Mouse (Mus musculus) kidney, adult 9 months (tissue): ENCODE data around the gene 9130213A22Rik.
A peak's percentile ranks its signal among the peaks of the same experiment; 100 is the strongest.

ENCODE experiments used
- DNase-seq: peaks from one replicate; pipeline ENCODE4 v3.0.0; 2022

The 9130213A22Rik gene

DNA sequence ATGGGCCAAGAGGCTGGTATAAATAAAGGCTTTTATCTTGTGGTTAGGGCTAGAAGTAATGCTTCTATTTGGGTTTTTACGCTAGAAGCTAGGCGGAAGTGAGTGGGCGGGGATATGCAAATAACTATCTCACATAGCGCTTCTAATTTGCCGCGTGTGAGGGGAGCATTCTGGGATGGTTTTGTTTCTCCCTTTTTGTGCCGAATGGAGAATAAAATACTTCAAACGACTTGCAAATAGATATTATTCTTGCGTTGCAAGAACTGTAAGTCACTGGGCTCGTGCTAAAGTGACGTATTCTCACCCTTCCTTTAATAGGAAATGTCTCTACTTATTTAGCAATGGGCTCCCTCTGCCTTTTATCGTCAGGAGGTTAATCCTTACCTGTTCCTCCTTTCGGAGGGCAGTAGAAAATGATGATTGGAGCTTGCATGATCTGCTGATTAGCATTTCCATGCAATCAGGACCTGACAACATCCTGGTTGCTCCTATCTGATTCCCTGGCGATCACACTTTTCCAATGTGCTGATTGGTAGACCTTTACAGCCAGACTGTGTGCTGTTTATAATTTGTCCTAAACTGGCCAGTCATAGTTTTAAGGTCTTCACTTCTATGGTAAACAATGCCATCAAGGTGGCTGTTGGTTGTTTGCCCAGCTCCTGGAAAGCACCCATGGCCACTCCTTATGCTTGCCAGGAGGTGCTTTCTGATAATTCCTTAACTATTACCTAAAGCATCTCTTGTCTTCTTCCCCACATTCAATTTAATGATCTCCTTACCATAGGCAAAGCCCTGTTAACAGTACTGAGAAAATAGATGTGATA is 49.1 kb downstream of the 9130213A22Rik start:
- DNase-seq: peak; percentile 96

DNA sequence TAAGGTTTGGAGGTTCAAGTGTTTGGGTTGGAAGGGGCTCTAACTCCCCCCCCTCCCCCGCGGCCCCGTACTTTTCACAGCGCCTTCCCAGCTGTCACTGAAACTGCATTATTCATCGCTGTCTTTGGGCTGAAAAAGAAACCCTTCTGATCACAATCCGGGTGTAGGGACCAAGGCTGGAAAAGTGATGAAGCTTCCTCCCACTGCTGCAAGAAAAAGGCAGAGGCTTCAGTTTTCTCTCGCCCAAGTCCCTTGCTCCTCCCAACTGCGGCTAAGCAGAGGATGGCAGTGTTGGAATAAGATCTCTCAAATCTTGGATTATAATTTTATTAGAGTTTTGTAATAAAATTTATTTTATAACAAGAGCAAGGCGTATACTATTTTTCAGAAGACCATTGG is 49.7 kb downstream of the 9130213A22Rik start:
- no peak for DNase-seq

DNA sequence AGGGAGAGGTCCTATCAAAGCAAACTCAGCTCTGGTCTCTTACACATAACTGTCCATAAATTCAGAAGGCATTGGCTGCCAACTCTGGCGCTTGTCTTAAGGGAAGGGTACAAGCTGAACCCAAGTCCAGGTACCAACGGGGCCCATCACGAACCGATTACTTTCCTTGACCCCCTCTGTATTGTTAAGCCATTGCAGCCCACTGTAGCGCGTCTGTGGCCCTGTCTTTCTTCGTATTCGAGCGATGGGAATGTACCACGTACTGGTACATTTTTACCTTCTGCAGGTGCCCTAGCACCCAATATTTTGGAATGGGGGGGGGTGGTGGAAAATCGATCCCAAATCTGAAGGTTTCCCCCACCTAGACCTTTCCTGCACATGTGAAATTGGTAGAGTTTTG is 50.2 kb downstream of the 9130213A22Rik start:
- DNase-seq: no peak

DNA sequence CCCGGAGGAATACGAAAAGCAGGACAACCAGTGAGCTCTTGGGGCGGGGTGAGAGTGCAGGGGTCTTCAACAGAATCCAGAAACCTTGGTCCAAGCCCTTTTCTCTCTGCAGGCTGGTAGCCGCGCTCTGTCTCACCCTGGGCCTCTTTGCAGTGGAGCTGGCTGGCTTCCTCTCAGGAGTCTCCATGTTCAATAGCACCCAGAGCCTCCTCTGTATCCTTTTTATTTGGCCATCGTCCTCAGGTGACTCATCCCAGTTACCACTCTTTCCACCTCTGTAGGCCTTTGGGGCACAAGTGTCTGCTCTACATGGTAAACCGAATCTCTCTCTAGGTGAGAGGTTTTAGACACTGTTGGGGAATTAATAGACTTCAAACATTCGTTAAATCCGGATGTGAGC is 51.1 kb downstream of the 9130213A22Rik start:
- no peak for DNase-seq

DNA sequence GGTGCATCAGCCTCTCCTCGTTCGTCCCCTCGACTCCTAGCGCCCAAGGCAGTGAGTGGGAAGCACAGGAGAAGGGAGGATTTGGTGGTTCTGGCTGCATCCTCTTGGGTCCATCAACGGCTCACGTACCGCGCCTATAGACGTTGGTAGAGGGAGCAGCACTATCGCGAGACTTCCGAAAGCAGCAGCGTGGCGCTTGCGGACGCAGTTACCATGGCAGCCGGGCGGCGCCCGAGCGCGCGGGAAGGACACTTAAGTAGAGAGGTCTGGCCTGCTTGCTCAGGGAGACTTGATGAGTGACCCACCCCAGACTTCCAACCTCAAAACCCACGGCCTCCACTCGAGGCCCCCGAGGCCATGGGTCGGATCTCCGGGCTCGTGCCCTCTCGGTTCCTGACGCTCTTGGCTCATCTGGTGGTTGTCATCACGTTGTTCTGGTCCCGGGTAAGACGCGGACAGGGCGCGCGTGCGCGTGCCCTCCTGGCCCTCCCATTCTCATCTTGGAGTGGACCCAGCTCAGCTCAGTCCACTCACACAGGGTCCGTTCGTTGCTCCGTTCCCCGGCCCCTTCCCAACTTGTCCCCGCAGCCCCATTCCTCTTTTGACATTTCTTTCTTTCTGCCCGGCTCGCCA is 51.7 kb downstream of the 9130213A22Rik start, which contains the start of gene Tmem107:
Gene Tmem107, plus strand, starts transcription at position 217 of the 633 bp plus-strand sequence.
- peak; percentile 96 for DNase-seq

DNA sequence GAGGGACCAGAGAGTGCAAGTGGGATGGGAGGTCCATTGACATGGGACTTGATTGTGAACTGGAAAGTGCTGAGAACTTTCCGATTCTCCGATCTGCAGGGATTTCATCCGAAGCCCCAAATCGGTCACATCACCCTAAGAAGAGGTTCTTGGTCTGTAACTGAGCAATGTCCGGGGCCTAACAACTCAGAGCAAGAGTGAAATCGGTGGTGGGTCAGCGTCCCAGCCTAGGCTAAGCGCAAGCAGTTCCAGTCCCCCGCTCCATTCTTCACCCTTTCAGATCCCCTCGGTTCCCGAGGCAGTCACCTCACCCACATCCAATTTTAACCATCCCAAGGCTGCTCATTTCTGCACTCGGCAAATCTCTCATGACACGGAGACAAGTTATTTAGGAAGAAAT is 52.3 kb downstream of the 9130213A22Rik start:
- DNase-seq: no peak
